Comparison of ENCODE assay signal across 25 mouse cellular contexts in genomic region chr1:125470805-125471648, GRCm38 (mm10). TPM values are rescaled to one million over a fixed set of nuclear protein-coding genes. Genes with fewer than 3 reads are reported as not detected.
DNase-seq lines count a peak whose midpoint lies in the region; ATAC-seq and TF ChIP-seq lines count a peak whose summit lies in the region.
"Had no signal": no experiment of that assay in that cellular context is flagged by ENCODE, and none has a peak within 500 bp of the region (broad histone marks: within the 10 kb centered on the region; RNA-seq: fewer than 3 reads in every experiment).

No protein-coding gene starts in this region.

- WGBS in small intestine, adult 2 months = 79% methylated on average over 4 of the region's 4 CpGs
- 89% methylated on average over 4 of the region's 4 CpGs for WGBS in forebrain, embryonic 13.5 days
- WGBS in stomach, postnatal 0 days = 73% methylated on average over 4 of the region's 4 CpGs

- no peaks in the 10 kb centered on the region for H3K27me3 ChIP-seq in small intestine, adult 2 months (ENCODE audit: control insufficient read depth, insufficient read depth, low read length)
- no peaks in the 10 kb centered on the region for H3K27me3 ChIP-seq in forebrain, embryonic 13.5 days
- H3K27me3 ChIP-seq in stomach, postnatal 0 days (ENCODE audit: control insufficient read depth, insufficient read depth, low read length) = no peaks in the 10 kb centered on the region
- H3K27me3 ChIP-seq: liver, embryonic 13.5 days; midbrain, embryonic 13.5 days; Patski had no signal

- TF ChIP-seq POLR2A in small intestine, adult 2 months (IDR thresholded peaks at IDR 0.05; ENCODE audit: low read depth, low read length) = no peak

- H3K27ac ChIP-seq in brown adipose tissue, adult 24 weeks (replicated peaks; ENCODE audit: low read depth, low read length) = peak overlapping the region; percentile 76
- peak overlapping the region; percentile 16; the same call in 1 of the 2 replicates for H3K27ac ChIP-seq in small intestine, adult 2 months (ENCODE audit: insufficient read depth, low read depth, low read length)
- H3K27ac ChIP-seq in forebrain, embryonic 13.5 days = no peak overlapping the region
- H3K27ac ChIP-seq in stomach, postnatal 0 days (replicated peaks) = no peak overlapping the region
- H3K27ac ChIP-seq: heart, adult 2 months; hindbrain, embryonic 14.5 days; kidney, postnatal 0 days; liver, embryonic 13.5 days; midbrain, embryonic 13.5 days had no signal

- intact Hi-C loops in heart, postnatal 25 days (cut with DNase I) = no loop called here

- no peak for ATAC-seq in forebrain, embryonic 13.5 days
- ATAC-seq in stomach, postnatal 0 days (ENCODE audit: low FRiP score, low TSS enrichment) = no peak
- ATAC-seq: activated CD4-positive, CD25-positive, alpha-beta regulatory T cell, adult 4 months; forebrain, embryonic 16.5 days; intestine, embryonic 16.5 days; midbrain, embryonic 13.5 days; Patski had no signal

- DNase-seq in heart, adult 11 months = peak; percentile 88
- DNase-seq in heart, postnatal 25 days (ENCODE audit: low spot score) = no peak
- DNase-seq in lung, postnatal 25 days (ENCODE audit: low spot score) = peak; percentile 21
- DNase-seq in lung, postnatal 4 days = no peak
- DNase-seq in stomach, postnatal 0 days (ENCODE audit: low spot score) = no peak
- DNase-seq: adrenal gland, postnatal 14 days; cerebellum, adult 9-11 months; embryo, embryonic 11 days; left cerebral cortex, postnatal 4 days; liver, embryonic 13.5 days; lung, postnatal 10 days; right cerebral cortex, postnatal 4 days; thymus, postnatal 14 days had no signal

- TF ChIP-seq CTCF in small intestine, adult 2 months (IDR thresholded peaks at IDR 0.05; ENCODE audit: extremely low read depth, insufficient read length, insufficient replicate concordance, low read depth, low read length) = no peak
- no peak for TF ChIP-seq CTCF in stomach, postnatal 0 days (IDR thresholded peaks at IDR 0.05; ENCODE audit: low read depth)

- no peak overlapping the region for H3K9ac ChIP-seq in forebrain, embryonic 13.5 days
- no peak overlapping the region for H3K9ac ChIP-seq in stomach, postnatal 0 days (ENCODE audit: low read length)
- H3K9ac ChIP-seq: hindbrain, embryonic 14.5 days; liver, embryonic 13.5 days; midbrain, embryonic 13.5 days had no signal

- H3K9me3 ChIP-seq in forebrain, embryonic 13.5 days (replicated peaks) = no peaks in the 10 kb centered on the region
- H3K9me3 ChIP-seq in stomach, postnatal 0 days (ENCODE audit: control insufficient read depth, low read length) = no peaks in the 10 kb centered on the region
- H3K9me3 ChIP-seq: liver, embryonic 13.5 days; midbrain, embryonic 13.5 days had no signal

- H3K4me2 ChIP-seq in forebrain, embryonic 13.5 days = no peak overlapping the region
- no peak overlapping the region for H3K4me2 ChIP-seq in stomach, postnatal 0 days (replicated peaks; ENCODE audit: low read depth)
- H3K4me2 ChIP-seq: hindbrain, embryonic 14.5 days; liver, embryonic 13.5 days; midbrain, embryonic 13.5 days had no signal

- H3K4me3 ChIP-seq in brown adipose tissue, adult 24 weeks (ENCODE audit: insufficient read depth, low read depth, low read length) = no peak overlapping the region
- H3K4me3 ChIP-seq in small intestine, adult 2 months (ENCODE audit: low read depth, low read length) = no peak overlapping the region
- no peak overlapping the region for H3K4me3 ChIP-seq in forebrain, embryonic 13.5 days
- no peak overlapping the region for H3K4me3 ChIP-seq in stomach, postnatal 0 days (ENCODE audit: low read depth, low read length)
- H3K4me3 ChIP-seq: heart, adult 2 months; liver, embryonic 13.5 days; midbrain, embryonic 13.5 days; myocyte had no signal

- TF ChIP-seq EP300 in stomach, postnatal 0 days (optimal IDR thresholded peaks at IDR 0.05) = no peak

- H3K4me1 ChIP-seq in brown adipose tissue, adult 24 weeks (ENCODE audit: control insufficient read depth, insufficient read depth, insufficient read length, low read length) = no peaks in the 10 kb centered on the region
- H3K4me1 ChIP-seq in small intestine, adult 2 months (ENCODE audit: control insufficient read depth, insufficient read depth, insufficient read length, low read length) = peaks cover 3% of the 10 kb centered on the region; the same call in 1 of the 2 replicates
- H3K4me1 ChIP-seq in forebrain, embryonic 13.5 days = no peaks in the 10 kb centered on the region
- no peaks in the 10 kb centered on the region for H3K4me1 ChIP-seq in stomach, postnatal 0 days (replicated peaks; ENCODE audit: control insufficient read depth, insufficient read depth)
- H3K4me1 ChIP-seq: midbrain, embryonic 13.5 days had no signal

- H3K36me3 ChIP-seq in small intestine, adult 2 months (ENCODE audit: control insufficient read depth, insufficient read depth, low read length) = no peaks in the 10 kb centered on the region
- no peaks in the 10 kb centered on the region for H3K36me3 ChIP-seq in forebrain, embryonic 13.5 days (ENCODE audit: poor library complexity, severe bottlenecking)
- H3K36me3 ChIP-seq in stomach, postnatal 0 days (ENCODE audit: control insufficient read depth, insufficient read depth, low read length) = no peaks in the 10 kb centered on the region
- H3K36me3 ChIP-seq: liver, embryonic 13.5 days; midbrain, embryonic 13.5 days had no signal

RNA-seq across cellular contexts. Expression of gene Actr3, which starts 35.5 kb away (rescaled TPM):
- total RNA-seq in heart, postnatal 25 days (2021) = 100 to 1,000 TPM; 125 to 136 TPM
- polyA plus RNA-seq in brown adipose tissue, adult 24 weeks (2012; ENCODE audit: insufficient read depth, insufficient read length, missing spikeins) = 102 and 107 TPM in 2 replicates
- polyA plus RNA-seq in small intestine, adult 2 months (2012; rRNA removed) = 45.0 and 90.9 TPM in 2 replicates
- polyA plus RNA-seq in forebrain, embryonic 13.5 days (2015; fragmentation: Nextera tagmentation; extraction: Ambion mirVana) = 225 and 227 TPM in 2 replicates
- polyA plus RNA-seq in stomach, postnatal 0 days (2015; fragmentation: Nextera tagmentation; extraction: Ambion mirVana) = 245 and 251 TPM in 2 replicates

Comparison
In these comparisons a context has a peak if more than half of its experiments do, and no peak if none do; other contexts are left out.
1. DNase-seq: peak in heart, adult 11 months (single experiment) and lung, postnatal 25 days (single experiment); none in heart, postnatal 25 days (single experiment), lung, postnatal 4 days (0 of 2) and stomach, postnatal 0 days (single experiment).
2. H3K27ac ChIP-seq: peak in brown adipose tissue, adult 24 weeks (single experiment) and small intestine, adult 2 months (single experiment); none in forebrain, embryonic 13.5 days (single experiment) and stomach, postnatal 0 days (single experiment).